Mouse (Mus musculus): ENCODE results near the gene Zer1.
A peak's percentile ranks its signal among the peaks of the same experiment; 100 is the strongest.
"Not testable (repeated sequence)": the region's sequence is repeated elsewhere in the genome, so short reads cannot be mapped to it uniquely, and the experiment has no call there.

Gene Zer1

DNA sequence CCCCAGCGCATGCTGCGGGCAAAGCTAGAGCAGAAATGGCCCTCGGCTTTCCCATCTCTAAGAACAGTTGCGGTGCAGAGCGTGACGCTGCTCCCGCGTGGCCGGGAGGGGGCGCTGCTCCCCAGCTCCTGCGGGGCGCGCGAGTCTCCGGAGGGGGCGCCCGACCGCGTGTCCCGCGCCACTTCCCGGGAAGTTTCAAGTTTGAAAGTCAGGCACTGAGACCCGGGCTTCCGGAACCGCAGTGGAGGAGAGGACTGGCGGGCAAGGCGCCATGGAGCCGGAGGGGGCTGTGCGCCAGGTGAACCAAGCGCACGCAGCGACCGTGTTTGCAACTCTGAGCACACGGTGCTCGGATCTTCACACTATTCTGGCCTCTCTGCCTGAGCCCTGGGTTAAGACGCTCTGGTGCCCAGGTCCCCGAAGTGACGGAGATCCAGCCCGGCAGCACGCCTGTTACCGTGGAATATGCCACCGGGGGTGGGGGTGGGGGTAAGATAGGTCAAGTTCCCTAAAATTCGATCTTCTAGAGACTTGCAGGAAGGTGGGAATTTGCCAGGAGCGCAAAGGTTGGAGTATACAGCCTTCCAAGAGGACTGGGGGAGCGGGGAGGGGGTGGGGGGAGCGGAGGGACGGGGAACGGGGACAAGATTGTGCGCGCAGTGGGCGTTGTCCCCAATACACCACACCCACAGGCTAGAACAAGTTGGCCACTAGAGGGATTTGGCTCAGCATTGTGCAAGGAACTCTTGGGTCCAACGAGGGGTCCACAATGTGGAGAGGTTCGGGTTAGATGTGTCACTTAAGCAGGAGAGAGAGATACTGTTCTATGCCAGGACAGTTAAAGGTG is 46.7 kb downstream of the Zer1 start, which contains the start of gene Pkn3:
Pkn3 (plus strand) TSS at position 183 of the 847 bp plus-strand sequence.
- peak; percentile 90 for ATAC-seq (ENCODE audit: low TSS enrichment)

- ATAC-seq (ENCODE audit: low TSS enrichment) = no peak; the same call in 1 of the 2 replicates
These were observed 47.4 kb downstream of the Zer1 start for GRCm38 (mm10) chr2:30076959-30077358.

DNA sequence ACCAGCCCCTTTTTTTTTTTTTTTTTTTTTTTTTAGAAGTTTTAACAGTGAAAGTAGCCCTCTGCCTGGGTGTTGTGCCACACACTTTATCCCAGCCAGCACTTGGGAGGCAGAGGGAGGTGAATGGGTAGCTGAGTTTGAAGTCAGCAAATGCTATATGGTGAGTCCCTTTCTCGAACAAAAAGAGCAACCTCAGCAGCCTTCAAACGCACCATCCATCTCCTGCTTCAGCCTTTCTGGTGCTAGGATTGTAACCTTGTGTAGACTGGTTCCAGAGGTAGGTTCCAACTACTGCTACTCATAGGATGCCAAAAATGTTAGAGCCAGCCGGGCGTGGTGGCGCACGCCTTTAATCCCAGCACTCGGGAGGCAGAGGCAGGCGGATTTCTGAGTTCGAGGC is 47.9 kb downstream of the Zer1 start:
- no peak for ATAC-seq (ENCODE audit: low TSS enrichment)

GRCm38 (mm10) chr2:30075625-30076024 is 48.8 kb downstream of the Zer1 start:
- ATAC-seq (ENCODE audit: low TSS enrichment) = no peak

DNA sequence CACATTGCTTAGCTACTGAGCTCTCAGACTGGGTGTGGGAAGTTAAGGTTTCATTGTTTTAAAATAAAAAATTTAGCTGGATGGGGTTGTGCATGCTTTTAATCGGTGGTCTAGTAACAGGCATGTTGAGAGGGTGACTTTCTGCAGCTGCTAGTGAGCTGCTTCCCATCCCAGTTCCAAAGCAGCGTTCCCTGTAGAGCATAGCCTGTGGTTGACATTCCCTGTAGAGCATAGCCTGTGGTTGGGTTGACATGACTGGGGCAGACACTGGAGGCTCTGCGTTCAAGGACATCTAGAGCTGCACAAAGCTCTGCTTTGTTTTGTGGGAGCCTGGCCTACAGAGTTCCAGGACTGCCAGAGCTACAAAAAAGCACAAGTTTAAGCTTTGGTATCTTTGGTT is 51.1 kb downstream of the Zer1 start:
- ATAC-seq (ENCODE audit: low TSS enrichment) = no peak

GRCm38 (mm10) chr2:30072875-30073274 is 51.5 kb downstream of the Zer1 start:
- no peak for ATAC-seq (ENCODE audit: low TSS enrichment)

- ATAC-seq (ENCODE audit: low TSS enrichment) = no peak
These were observed 56.4 kb downstream of the Zer1 start for GRCm38 (mm10) chr2:30067962-30068361.

GRCm38 (mm10) chr2:30067031-30067888 is 57.1 kb downstream of the Zer1 start:
- ATAC-seq (ENCODE audit: low TSS enrichment) = no peak

DNA sequence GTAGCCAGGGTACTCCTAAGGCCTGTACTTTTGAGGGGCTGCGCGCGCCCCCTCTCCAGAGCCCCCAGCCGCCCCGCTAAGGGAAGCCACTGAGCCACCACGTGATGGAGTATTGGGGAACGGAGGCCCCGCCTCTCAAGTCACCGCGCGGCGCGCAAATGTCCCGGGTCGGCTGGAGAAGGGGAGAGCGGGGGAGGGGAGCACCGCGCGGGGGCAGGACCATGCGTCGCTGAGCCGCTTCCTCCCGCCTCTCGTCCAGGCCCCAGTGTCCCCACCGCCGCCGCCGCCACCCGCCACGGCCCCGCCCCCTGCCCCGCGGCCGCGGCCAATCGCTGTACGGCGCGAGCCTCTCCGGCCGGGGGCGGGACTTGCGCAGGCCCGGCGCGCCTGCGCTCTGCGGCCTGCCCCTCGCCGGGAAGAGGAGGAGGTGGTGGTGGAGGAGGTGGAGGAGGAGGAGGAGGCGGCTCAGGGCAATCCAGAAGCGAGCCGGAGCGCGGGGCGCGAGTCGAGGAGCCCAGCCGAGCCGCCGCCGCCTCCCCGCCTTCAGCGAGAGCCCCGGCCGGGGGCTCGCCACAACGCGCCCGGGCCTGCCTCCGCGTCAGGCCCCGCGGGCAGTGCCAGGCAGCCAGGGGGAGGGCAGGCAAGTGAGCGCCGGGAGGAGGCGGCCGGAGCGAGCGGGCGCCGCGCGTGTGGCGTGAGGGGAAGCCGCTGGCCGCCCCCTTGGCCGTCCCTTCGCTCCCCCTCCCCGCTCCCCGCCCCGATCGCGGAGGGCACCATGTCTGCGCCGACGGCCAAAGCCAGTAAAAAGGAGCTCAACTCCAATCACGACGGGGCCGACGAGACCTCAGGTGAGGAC is 58.1 kb downstream of the Zer1 start:
- ATAC-seq (ENCODE audit: low TSS enrichment) = peak; percentile 79

DNA sequence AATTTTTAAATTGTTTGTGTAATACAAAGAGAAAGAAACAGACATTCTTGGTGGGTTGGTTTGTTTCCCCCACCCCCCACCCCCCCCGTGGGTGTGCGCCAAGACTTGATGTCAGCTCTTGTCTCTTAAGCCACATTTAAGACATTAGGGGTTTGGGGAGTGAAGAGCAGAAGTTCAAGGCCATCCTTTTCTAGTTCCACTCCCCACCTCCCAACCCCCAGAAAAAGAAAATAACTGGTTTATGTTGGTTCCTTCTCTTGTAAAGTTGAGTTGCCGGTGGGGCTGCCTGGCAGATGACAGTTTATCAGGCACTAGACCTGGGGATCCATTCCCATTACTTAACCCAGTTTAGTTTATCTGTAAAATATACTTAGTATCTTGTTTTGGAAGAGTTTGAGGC is 60.1 kb downstream of the Zer1 start:
- no peak for ATAC-seq (ENCODE audit: low TSS enrichment)

DNA sequence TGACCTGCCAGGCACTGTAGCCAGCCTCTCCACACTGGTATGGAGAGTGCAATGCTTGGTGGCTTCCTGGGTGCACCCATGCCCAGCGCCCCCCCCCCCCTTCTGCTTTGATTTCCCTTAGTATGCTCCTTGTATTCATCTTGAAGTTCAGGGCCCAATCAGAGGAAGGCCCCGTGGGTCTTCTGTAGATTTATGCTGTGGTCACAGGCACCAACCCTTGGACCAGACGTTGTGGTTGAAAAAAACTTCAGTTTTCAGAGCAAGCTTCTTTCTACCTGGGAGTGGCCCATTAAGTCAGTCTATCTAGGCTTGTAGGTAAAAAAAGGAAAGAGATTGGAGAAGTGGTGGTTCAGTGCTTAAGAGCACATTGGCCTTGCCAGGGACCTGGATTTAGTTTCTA is 60.6 kb downstream of the Zer1 start:
- ATAC-seq (ENCODE audit: low TSS enrichment) = no peak

DNA sequence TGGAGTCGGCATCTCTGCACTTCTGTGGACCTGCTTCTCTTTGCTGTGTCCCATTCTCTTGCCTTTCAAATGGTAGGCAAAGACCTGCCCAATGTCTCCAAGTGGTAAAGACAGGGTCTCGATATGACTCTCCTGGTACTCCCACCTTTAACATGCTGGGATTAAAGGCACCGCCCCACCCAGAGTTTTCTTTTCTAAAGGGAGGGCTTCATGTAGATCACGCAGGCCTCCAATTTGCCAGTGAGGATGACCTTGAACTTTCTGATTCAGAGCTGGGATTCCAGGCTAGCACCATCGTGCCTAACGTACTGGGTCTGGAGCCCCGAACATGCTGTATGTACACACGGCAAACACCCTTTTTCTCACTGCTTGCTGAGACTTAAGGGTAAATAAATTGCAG is 61.1 kb downstream of the Zer1 start:
- no peak for ATAC-seq (ENCODE audit: low TSS enrichment)

DNA sequence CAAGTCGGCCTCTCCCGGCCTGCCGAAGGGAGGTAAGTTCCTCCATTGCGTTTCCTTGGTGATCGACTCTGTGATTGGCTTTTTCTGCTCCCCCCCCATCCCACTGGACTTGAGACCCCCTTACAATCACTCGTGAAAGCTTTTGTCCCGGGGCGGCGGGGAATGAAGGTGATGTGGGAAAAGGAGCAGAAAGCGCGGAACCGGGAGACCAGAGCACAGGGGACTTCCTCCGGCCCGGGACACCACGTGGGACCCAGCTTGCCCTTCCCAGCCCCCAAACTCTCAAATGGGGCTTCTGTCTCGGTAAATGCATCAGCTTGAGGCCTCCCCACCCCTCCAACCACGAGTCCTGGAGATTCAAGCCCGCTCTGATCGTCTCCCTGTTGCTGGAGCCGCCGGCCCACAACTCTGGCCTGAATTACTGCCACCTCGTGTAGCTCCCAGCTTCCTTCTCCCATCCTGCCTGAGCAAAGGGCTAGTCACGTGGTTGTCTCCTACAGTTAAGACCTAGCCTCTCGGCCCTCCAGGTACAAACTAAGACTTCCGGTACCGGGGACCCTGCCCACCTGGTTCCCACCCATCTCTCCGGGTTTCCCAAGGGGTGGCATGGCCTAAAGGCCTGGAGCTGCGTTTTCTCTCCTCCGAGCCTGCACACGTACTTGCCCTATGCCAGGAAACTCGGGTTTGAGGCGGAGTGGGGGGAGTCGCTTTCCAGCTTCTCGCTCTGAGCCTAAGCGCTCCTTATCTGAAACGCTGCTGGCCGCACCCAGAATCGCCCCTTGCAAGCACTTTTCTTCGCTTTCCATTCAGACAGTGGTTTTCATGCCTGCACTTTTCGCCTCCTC is 61.9 kb downstream of the Zer1 start:
- ATAC-seq (ENCODE audit: low TSS enrichment) = 0 out of 2 replicates have a peak, but pooled peaks have one; percentile 33

GRCm38 (mm10) chr2:30061215-30062166 is 62.9 kb downstream of the Zer1 start:
- ATAC-seq (ENCODE audit: low TSS enrichment) = no peak

- ATAC-seq (ENCODE audit: low TSS enrichment) = no peak
These were observed 66.0 kb downstream of the Zer1 start for GRCm38 (mm10) chr2:30058418-30058817.

DNA sequence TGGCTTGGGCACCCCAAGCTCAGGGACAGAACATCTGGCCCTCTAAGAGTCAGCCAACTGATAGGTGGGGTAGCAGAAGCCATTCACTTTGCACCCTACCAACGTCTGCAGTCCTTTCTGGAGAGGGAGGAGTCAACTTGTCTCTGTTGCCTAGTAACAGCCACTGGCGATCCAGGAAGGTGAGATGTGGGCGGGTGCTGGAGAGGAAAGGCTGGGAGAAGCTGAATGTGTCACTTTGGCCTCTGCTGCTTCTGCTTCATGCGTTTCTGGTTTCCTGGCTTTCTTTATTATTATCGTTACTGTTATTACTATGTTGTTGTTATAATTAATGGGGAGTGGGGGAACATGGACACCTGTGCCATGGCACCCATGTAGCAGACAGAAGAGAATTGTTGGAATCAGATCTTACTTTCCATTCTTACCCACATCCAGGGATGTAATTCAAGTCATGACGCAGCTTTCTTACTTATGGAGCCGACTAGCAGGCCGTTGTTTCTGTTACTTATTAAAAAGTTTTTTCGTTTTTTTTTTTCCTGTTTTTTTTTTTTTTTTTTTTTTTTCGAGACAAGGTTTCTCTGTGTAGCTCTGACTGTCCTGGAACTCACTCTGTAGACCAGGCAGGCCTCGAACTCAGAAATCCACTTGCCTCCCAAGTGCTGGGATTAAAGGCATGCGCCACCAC is 67.0 kb downstream of the Zer1 start, which contains the start of gene Set:
Set (plus strand) TSS at position 156 of the 682 bp plus-strand sequence.
- ATAC-seq (ENCODE audit: low TSS enrichment) = no peak

- ATAC-seq (ENCODE audit: low TSS enrichment) = no peak
These were observed 67.6 kb downstream of the Zer1 start for GRCm38 (mm10) chr2:30056736-30057135.

DNA sequence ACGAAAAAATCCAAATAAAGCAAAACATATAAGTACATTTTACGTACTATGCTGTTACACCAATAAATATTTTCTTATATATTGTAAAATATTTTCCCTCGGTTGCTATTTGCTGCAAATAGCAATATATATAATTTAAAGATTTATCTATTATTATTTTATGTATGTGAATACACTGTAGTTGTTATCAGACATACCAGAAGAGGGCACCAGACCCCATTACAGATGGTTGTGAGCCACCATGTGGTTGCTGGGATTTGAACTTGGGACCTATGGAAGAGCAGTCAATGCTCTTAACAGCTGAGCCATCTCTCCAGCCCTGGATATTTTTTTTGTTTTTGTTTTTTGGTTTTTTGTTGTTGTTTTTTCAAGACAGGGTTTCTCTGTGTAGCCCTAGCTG is 69.1 kb downstream of the Zer1 start:
- ATAC-seq (ENCODE audit: low TSS enrichment) = not testable (repeated sequence)
